Mouse (Mus musculus): Measurements from ENCODE around the gene Dpf1.

Dpf1 gene

DNA sequence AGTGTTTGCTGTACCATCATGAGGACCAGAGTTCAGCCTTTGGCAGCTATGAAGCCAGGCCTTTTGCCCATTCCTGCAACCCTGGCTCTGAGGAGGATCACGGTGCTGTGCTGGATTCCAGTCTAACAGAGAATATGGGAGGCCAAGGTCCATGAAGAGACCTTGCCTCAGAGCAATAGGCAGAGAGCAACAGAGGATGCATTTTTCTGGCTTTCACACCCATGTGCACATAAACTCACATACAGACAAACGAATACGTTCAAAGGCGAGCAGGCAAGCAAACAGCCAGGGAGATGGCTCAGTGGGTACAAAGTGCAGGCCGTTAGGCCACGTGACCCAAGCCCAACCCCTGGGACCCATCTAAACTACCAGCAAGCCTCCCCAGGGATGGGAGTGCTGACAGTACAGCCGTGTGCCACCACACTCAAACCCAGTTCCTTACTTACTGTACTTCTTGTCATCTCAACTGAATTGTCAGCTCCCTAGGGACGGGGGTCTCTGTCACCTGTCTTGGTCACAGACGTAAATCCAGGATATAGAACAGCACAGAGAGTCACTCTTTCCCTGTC is 34.7 kb downstream of the Dpf1 start:
- TF ChIP-seq GATA4 (IDR thresholded peaks at IDR 0.05; ENCODE audit: insufficient replicate concordance, low read length) = no peak

- TF ChIP-seq GATA4 (IDR thresholded peaks at IDR 0.05; ENCODE audit: insufficient replicate concordance, low read length) = peak; percentile 76; the same call in 1 of the 2 replicates
Observed at GRCm38 (mm10) chr7:29338984-29339679, 35.4 kb downstream of the Dpf1 start.

- TF ChIP-seq GATA4 (IDR thresholded peaks at IDR 0.05; ENCODE audit: insufficient replicate concordance, low read length) = no peak
Observed at GRCm38 (mm10) chr7:29340247-29340646, 36.5 kb downstream of the Dpf1 start.

DNA sequence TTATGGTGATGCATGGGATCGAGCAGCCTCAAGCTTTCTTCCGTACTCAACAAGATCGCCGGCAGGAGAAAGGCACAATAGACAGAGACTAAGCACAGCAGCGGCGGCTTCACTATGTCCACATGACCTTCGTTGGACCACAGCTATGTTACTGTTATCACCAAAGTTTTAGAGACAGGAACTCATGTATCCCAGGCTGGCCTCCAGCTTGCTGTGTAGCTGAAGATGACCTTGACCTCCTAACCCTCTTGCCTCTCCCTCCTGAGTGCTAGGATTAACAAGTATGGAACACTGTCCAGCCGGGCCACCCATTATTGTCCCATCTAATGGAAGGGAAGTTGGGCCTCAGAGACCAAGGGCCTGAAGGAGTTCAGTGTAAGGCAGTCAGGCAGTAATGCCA is 37.1 kb downstream of the Dpf1 start:
- TF ChIP-seq GATA4 (IDR thresholded peaks at IDR 0.05; ENCODE audit: insufficient replicate concordance, low read length) = no peak

DNA sequence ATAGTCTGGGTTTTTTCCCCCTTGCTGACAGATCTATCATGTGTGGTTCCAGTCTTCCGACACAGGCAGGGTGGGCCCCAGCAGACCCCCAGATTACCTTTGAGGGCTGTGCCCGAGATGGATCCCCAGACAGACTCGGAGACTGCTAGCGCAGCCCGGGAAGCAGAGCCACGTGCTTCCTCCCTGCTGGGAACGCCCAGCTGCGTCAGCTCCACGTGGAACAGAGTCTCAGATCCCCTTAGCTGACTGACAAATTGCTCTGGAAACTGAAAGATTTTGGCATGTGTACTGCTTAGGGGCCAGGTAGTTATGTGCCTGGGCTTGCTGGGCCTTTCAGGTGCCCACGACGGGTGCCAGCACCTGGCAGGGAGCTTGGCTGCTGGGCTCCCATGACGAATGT is 38.0 kb downstream of the Dpf1 start:
- TF ChIP-seq GATA4 (IDR thresholded peaks at IDR 0.05; ENCODE audit: insufficient replicate concordance, low read length) = no peak

GRCm38 (mm10) chr7:29342489-29343092 is 38.8 kb downstream of the Dpf1 start:
- TF ChIP-seq GATA4 (IDR thresholded peaks at IDR 0.05; ENCODE audit: insufficient replicate concordance, low read length) = no peak

GRCm38 (mm10) chr7:29343746-29344145 is 40.0 kb downstream of the Dpf1 start:
- no peak for TF ChIP-seq GATA4 (IDR thresholded peaks at IDR 0.05; ENCODE audit: insufficient replicate concordance, low read length)

DNA sequence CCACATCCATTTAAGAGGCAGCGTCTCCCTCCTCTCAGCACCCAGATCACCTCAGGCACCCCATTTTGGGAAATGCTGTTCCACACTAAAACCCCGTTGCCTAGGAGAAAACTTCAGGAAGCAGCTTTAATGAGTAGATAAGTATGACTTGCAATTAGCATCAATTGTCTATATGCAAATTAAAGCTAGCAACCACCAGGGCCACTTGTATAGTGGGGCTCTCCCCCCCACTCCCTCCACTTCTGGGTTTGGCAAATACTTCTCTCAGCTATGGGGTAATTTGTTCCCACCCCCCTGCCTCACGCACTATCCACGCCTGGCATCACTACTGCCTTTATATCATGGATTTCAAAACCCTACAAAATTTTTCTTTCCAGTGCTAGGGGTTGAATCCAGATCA is 41.8 kb downstream of the Dpf1 start:
- TF ChIP-seq GATA4 (IDR thresholded peaks at IDR 0.05; ENCODE audit: insufficient replicate concordance, low read length) = no peak

- no peak for TF ChIP-seq GATA4 (IDR thresholded peaks at IDR 0.05; ENCODE audit: insufficient replicate concordance, low read length)
Observed at GRCm38 (mm10) chr7:29346212-29346611, 42.5 kb downstream of the Dpf1 start.

- TF ChIP-seq GATA4 (IDR thresholded peaks at IDR 0.05; ENCODE audit: insufficient replicate concordance, low read length) = no peak
Observed at GRCm38 (mm10) chr7:29350489-29350888, 46.7 kb downstream of the Dpf1 start.

DNA sequence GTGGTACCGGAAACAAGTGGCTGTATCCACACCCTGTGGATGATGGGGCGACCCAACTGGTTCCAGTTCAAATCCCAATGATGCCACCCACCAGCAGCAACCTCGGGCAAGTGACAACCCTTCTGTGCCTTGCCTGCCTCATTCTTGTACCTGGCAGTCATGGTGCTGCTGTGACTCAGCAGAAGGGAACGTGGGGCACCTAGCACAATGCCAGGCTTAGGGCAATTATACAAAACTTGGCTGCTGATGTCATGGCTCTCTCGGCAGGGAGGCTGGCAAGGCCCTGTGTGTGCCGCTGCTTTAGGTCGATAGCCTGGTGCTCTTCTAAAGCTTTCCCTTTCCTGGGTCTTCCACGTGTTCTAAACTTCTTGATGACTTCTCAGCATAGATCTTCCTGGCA is 48.5 kb downstream of the Dpf1 start:
- no peak for TF ChIP-seq GATA4 (IDR thresholded peaks at IDR 0.05; ENCODE audit: insufficient replicate concordance, low read length)

- no peak for TF ChIP-seq GATA4 (IDR thresholded peaks at IDR 0.05; ENCODE audit: insufficient replicate concordance, low read length)
Observed at GRCm38 (mm10) chr7:29354161-29354560, 50.4 kb downstream of the Dpf1 start.

DNA sequence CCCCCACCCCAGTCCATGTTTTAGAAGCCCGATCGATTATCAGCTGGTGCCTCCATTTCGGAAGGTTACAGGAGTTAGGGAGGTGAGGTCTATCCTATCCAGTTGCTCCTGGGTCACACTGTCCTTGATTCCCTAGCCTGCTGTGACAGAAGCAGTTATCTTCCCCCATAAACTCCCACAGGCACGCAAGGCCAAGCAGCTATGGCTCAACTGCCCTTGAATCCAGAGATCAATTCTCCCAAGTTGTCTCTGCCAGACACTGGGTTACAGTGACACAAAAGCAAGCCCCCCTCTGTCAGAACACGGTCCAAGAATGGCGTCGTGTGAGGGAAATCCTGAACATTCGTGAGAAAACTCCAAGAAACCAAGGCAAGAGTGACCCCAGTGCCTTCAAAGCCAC is 51.7 kb downstream of the Dpf1 start:
- no peak for TF ChIP-seq GATA4 (IDR thresholded peaks at IDR 0.05; ENCODE audit: insufficient replicate concordance, low read length)

DNA sequence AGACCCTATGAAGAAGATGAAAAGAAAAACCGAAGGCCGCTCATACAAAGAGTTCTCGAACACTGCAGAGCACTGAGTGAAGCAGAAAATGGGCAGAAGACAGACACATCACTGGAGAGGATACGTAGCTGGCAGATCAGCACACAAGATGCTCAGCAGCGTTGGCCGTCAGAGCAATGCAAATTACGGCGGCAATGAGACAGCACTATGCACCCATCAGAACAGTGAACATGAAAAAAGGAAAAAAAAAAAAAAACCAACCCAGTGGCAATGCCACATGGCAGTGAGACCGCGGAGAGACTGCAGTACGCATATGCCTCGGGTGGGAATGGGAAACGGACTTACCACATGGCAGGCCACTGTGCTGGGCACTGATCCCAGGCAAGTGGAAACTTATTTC is 57.7 kb downstream of the Dpf1 start:
- TF ChIP-seq GATA4 (IDR thresholded peaks at IDR 0.05; ENCODE audit: insufficient replicate concordance, low read length) = no peak

- no peak for TF ChIP-seq GATA4 (IDR thresholded peaks at IDR 0.05; ENCODE audit: insufficient replicate concordance, low read length)
Observed at GRCm38 (mm10) chr7:29364052-29364451, 60.3 kb downstream of the Dpf1 start.

- no peak for TF ChIP-seq GATA4 (IDR thresholded peaks at IDR 0.05; ENCODE audit: insufficient replicate concordance, low read length)
Observed at GRCm38 (mm10) chr7:29367166-29368003, 63.6 kb downstream of the Dpf1 start.
